Mouse (Mus musculus) T-helper 2 cell (primary cell): ENCODE measurements at regions not wholly inside any gene's neighbourhood (a gene's known extent, or its start where the extent isn't known, plus 50 kb on each side); places are given as distances from the start of the nearest gene placed in this dataset.

Experiments used
- in situ Hi-C: fragments of 300-600 bp; cut with MboI, MseI; formaldehyde crosslinking; loops from one replicate; pipeline ENCODE4 v1.15.1; 2025; ENCODE audit warnings: high pct_unique_total_duplicates

- in situ Hi-C loops = no loop called here
Observed at GRCm38 (mm10) chr16:72152920-72153319, 155.2 kb upstream of the Robo1 start.

- in situ Hi-C loops = no loop called here
Observed at GRCm38 (mm10) chr16:72157913-72158312, 150.2 kb upstream of the Robo1 start.

GRCm38 (mm10) chr16:72159411-72159810 lies 148.7 kb upstream of the Robo1 start:
- in situ Hi-C loops = no loop called here

GRCm38 (mm10) chr16:72175727-72176126 lies 132.4 kb upstream of the Robo1 start:
- in situ Hi-C loops = no loop called here

GRCm38 (mm10) chr16:72194320-72194719 lies 113.8 kb upstream of the Robo1 start:
- in situ Hi-C loops = no loop called here

- in situ Hi-C loops = loop anchor here (25.0 kb wide), 1 partner anchor 978 kb away; no protein-coding TSS in a partner anchor
Observed at GRCm38 (mm10) chr16:72215360-72216013, 92.6 kb upstream of the Robo1 start.

- in situ Hi-C loops = loop anchor here (25.0 kb wide), 1 partner anchor 981 kb away; no protein-coding TSS in a partner anchor
Observed at GRCm38 (mm10) chr16:72218021-72218420, 90.1 kb upstream of the Robo1 start.

- in situ Hi-C loops = loop anchor here (5.0 to 25.0 kb wide), 2 partner anchors 750 to 985 kb away; no protein-coding TSS in a partner anchor
Observed at GRCm38 (mm10) chr16:72221912-72222502, 86.1 kb upstream of the Robo1 start.

- in situ Hi-C loops = loop anchor here (5.0 to 25.0 kb wide), 2 partner anchors 748 to 987 kb away; no protein-coding TSS in a partner anchor
Observed at GRCm38 (mm10) chr16:72223860-72224259, 84.2 kb upstream of the Robo1 start.

GRCm38 (mm10) chr16:72225157-72225880 lies 82.8 kb upstream of the Robo1 start:
- in situ Hi-C loops = no loop called here

GRCm38 (mm10) chr16:72234366-72234765 lies 73.7 kb upstream of the Robo1 start:
- in situ Hi-C loops = no loop called here

GRCm38 (mm10) chr16:72239631-72240030 lies 68.5 kb upstream of the Robo1 start:
- in situ Hi-C loops = no loop called here

- in situ Hi-C loops = no loop called here
Observed at GRCm38 (mm10) chr16:72256388-72256787, 51.7 kb upstream of the Robo1 start.
